Mouse (Mus musculus) embryonic facial prominence, embryonic 10.5 days (tissue): Measurements from ENCODE around the gene Aqp12. TPM values are rescaled to one million over a fixed set of nuclear protein-coding genes. Genes with fewer than 3 reads are reported as not detected.
"Not testable (repeated sequence)": the region's sequence is repeated elsewhere in the genome, so short reads cannot be mapped to it uniquely, and the experiment has no call there.

Experiments
- DNase-seq: peaks from one replicate; pipeline ENCODE4 v3.0.0-alpha.2; 2017; ENCODE audit warnings: low spot score
- H3K27ac ChIP-seq: fragments of 300-500 bp; sonication (generic); replicated peaks from 2 replicates; pipeline ENCODE4 v1.5.1; 2016; ENCODE audit warnings: mild to moderate bottlenecking
- H3K27me3 ChIP-seq: fragments of 300-500 bp; sonication (generic); replicated peaks from 2 replicates; pipeline ENCODE4 v1.6.1; 2016; ENCODE audit warnings: low read depth, mild to moderate bottlenecking; ENCODE audit not compliant: poor library complexity, severe bottlenecking
- H3K36me3 ChIP-seq: fragments of 300-500 bp; sonication (generic); replicated peaks from 2 replicates; pipeline ENCODE4 v1.6.1; 2016; ENCODE audit warnings: mild to moderate bottlenecking, moderate library complexity
- H3K4me1 ChIP-seq: fragments of 300-500 bp; sonication (generic); 2 replicates; pipeline ENCODE4 v1.6.1; 2016
- H3K4me3 ChIP-seq: fragments of 300-500 bp; sonication (generic); 2 replicates; pipeline ENCODE4 v1.5.1; 2016; ENCODE audit warnings: mild to moderate bottlenecking, moderate library complexity
- H3K9me3 ChIP-seq: fragments of 300-500 bp; sonication (generic); 2 replicates; pipeline ENCODE4 v1.6.1; 2016; ENCODE audit warnings: mild to moderate bottlenecking
- WGBS: fragments of 180-500 bp; shearing (Covaris S2); methylation state at CpG from one replicate; pipeline ENCODE4 v1.1.7; 2016; 5-methylcytosine and 5-hydroxymethylcytosine counted together
- polyA plus RNA-seq: library from polyadenylated mRNA; unstranded; fragments of >200 nt; fragmentation: Nextera tagmentation; extraction: Ambion mirVana; gene quantifications from 2 replicates; pipeline ENCODE4 v1.2.1, GENCODE M21; 2016

Aqp12 gene
- not detected in 2 replicates for polyA plus RNA-seq

DNA sequence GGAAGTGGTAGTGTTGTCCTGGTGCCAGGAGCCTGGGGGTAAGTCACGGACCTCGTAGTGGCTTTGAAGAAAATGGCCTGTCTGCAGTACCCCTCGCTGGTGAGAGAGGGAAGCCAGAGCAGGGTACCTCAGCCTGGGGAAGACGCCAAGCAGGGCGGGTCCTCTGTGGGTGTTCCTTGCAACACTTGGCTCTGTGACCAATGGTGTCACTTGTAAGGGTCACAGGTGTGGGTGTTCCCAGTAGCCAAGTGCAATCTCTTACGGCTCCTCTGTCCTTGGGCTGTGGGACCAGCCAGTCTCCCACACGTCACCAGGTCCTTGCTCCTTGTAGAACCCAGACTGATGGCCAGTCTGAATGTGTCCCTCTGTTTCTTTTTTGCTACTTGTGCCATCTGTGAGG, at the start of gene Aqp12:
Gene Aqp12, plus strand, starts transcription at position 274 of the 400 bp plus-strand sequence.
- H3K4me3 ChIP-seq: no peak within 1 kb of the TSS
- no peak within 1 kb of the TSS for H3K27ac ChIP-seq
- H3K4me1 ChIP-seq: no peaks in the 10 kb centered on the region
- peaks cover under 1% of the 10 kb centered on the region; the same call in 1 of the 2 replicates for H3K9me3 ChIP-seq
- 81% methylated on average over 7 of the region's 7 CpGs for WGBS
- no peak for DNase-seq
- no peaks in the 10 kb centered on the region for H3K36me3 ChIP-seq
- H3K27me3 ChIP-seq: no peaks in the 10 kb centered on the region

DNA sequence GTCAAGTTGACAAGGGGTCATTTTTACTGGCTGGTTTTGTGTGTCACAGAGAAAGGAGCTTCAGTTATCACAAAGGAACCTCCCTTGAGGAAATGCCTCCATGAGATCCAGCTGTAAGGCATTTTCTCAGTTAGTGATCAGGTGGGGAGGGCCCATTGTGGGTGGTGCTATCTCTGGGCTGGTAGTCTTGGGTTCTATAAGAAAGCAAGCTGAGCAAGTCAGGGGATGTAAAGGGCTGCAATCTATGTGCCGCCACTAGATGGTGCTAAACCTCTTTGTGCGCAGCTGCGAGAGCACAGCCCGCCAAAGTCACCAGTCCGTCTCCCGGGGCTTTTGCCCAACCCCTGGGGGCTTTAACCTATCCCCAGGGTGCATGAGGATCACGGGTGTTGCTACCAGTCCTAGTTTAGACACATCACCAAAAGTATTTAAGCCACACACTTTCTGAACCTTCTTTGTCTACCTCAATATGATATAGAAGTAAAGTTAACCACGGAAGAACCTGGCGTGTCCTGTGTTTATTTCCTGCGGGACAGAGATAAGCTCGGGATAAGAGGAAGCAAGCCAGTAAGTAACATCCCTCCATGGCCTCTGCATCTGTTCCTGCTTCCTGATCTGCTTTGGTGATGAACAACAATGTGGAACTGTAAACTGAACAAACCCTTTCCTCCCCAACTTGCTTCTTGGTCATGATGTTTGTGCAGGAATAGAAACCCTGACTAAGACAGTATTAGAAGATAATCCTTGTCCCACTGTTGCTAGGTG, 49.4 kb upstream of the Aqp12 start:
- H3K4me1 ChIP-seq, H3K27ac ChIP-seq, H3K27me3 ChIP-seq, DNase-seq, H3K9me3 ChIP-seq, H3K36me3 ChIP-seq: not testable (repeated sequence)
- H3K4me3 ChIP-seq: peak overlapping the region; percentile 44
- 13% methylated on average over 11 of the region's 11 CpGs for WGBS

DNA sequence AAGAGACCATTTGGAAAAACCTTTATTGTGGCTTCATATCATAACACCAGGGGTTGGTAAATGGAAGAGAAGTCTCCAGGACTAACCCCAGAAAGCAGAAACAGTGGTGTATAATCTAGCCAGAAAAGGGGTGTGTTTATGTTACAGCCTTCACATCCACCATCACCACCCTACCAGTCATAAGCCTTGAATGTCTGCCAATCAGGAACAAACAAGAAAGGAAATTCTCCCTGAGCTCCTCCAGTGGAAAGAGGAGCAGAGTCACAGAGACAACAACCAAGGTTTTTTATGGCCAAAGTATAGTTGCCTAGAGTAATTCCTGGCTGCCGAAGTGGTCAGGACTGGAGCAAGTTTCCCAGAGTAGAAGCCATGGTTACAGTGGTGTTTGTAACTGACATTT, 47.1 kb upstream of the Aqp12 start:
- Histone ChIP-seq H3K4me3 (no peak overlapping the region), H3K4me1 (0 out of 2 replicates have a peak, but pooled peaks cover 3% of the 10 kb centered on the region), H3K27ac (no peak overlapping the region), H3K36me3 (no peaks in the 10 kb centered on the region), H3K27me3 (no peaks in the 10 kb centered on the region), H3K9me3 (no peaks in the 10 kb centered on the region)
- DNase-seq: no peak
- 89% methylated on average over 1 of the region's 1 CpGs for WGBS

DNA sequence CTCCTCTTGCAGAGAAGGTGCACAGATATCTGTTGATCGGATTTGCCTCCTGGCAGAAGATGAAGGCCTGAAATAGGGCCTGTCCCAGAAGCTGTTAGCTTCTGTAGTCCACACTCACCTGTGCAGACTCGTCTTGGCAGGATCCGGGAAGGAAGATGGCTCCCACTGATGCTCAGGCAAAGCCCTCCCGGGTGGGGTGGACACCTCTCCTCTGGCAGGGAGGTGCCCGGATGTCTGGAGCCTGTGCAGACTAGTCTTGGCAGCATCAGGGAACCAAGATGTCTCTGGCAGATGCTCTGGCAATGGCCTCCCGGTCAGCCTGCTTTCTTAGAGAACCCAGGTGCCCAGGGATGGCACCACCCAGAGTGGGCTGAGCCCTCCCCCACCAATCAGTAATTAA, 35.3 kb upstream of the Aqp12 start:
- not testable (repeated sequence) for H3K4me3 ChIP-seq
- 85% methylated on average over 6 of the region's 6 CpGs for WGBS

DNA sequence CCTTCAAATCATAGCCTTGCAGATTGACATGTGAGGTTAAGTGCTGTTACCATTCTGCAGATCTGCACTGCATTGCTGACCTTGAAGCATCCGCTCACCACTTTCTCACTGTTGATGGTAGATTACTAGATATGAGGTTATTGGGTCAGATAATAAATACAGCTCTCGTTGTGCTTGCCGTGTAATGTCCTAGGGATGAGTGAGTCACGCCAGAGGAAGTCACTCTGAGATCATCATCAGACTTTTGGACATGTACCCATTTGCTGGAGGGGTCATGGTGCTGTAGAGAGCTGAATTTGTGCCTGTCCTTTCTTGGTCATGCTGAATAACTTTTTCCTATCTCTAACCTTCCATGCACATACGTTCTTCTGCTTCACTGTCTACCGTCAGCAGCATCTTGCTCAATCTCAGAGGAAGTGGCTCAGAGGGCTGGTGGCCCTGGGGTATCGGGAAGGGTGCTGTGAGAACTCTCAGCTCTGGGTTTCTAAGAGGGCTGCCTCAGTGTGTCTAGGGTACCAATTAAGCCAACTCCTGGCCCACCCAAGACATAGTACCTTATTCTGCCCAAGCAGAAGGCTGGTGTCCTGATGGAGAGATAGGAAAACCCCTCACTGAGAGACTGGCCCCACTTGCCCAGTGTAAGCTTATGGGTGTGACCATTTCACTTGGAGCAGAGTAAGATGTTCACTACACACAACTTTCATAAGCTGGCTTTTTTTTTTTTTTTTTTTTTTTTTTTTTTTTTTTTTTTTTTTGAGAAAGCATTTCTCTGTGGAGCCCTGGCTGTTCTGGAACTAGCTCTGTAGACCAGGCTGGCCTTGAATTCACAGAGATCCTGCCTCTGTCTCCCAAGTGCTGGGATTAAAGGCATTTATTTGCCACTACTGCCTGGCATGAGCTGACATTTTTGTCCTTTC, 34.0 kb upstream of the Aqp12 start:
- H3K4me1 ChIP-seq: peaks cover 11% of the 10 kb centered on the region
- H3K36me3 ChIP-seq: no peaks in the 10 kb centered on the region
- no peak for DNase-seq
- WGBS: 89% methylated on average over 7 of the region's 7 CpGs
- no peaks in the 10 kb centered on the region for H3K9me3 ChIP-seq
- peaks cover 3% of the 10 kb centered on the region for H3K27me3 ChIP-seq
- no peak overlapping the region for H3K4me3 ChIP-seq
- H3K27ac ChIP-seq: no peak overlapping the region

More for the DNA sequence above, 35.3 kb upstream of the Aqp12 start:
- not testable (repeated sequence) for H3K36me3 ChIP-seq, H3K27ac ChIP-seq, H3K9me3 ChIP-seq, DNase-seq, H3K4me1 ChIP-seq, H3K27me3 ChIP-seq

DNA sequence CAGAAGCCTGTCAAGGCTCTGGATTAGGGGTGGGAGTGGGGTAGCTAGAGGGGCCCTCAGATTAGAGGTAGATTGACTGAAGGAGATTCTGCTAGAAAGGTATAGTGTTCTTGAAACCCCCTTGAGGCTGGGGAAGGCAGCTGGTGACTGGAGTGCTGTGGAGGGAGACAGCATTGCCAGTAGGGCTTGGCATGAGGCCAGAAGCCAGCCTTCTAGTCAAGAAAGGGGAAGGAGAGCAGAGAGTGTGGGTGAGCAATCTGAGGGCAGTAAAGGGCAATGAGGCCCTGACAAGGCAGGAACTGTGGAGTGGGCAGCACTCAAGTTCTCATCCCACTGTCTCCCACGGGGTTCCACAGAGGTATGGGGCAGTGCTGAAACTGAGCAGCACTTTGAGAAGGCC, 33.3 kb upstream of the Aqp12 start:
- 68% methylated on average over 1 of the region's 1 CpGs for WGBS
- Histone ChIP-seq H3K4me1 (peaks cover 11% of the 10 kb centered on the region), H3K27ac (no peak overlapping the region), H3K27me3 (peaks cover 10% of the 10 kb centered on the region), H3K36me3 (no peaks in the 10 kb centered on the region), H3K9me3 (no peaks in the 10 kb centered on the region), H3K4me3 (no peak overlapping the region)
- no peak for DNase-seq

DNA sequence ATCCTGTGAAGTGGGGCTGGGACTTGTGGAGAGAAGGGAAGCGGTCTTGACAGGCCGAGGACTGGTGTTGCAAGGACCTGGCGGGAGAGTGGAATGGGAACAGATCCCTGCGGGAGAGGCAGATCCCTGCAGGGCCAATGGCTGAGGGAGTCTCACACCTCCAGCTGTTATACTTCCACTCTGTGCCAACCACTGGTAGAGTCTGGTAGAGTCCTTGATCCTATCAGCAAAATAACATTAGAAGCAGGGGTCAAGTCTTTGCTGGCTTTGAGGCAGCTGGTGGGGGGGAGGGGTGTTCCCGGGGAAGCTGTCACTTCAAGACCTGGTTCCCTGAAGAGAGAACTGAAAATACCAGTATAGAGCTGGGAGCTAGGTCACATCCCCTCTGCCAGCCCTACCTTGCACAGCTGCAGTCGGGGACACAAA, 30.0 kb upstream of the Aqp12 start:
- Histone ChIP-seq H3K9me3 (no peaks in the 10 kb centered on the region), H3K27ac (no peak overlapping the region), H3K27me3 (peaks cover 25% of the 10 kb centered on the region), H3K36me3 (no peaks in the 10 kb centered on the region), H3K4me3 (no peak overlapping the region), H3K4me1 (peaks cover 23% of the 10 kb centered on the region)
- 62% methylated on average over 6 of the region's 6 CpGs for WGBS
- DNase-seq: no peak

DNA sequence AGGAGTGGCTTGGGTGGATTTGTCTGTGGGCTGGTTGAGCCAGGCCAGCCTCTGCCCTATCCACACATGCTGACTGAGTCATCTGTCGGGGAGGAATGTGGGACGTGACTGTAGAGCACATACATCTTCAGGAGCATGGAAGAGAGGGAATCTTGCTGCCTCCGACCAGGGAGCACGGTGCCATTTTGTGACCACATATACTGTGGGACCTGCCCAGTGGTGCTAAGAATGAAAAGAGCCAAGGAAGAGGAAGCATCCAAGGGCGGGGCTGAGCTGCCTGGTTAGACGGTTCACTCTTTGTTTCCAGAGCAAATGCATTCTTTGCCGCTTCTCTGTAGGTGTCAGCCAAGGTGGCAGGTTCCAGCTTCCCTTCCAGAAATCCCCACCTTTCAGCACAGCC, 27.5 kb upstream of the Aqp12 start:
- no peak overlapping the region for H3K27ac ChIP-seq
- no peaks in the 10 kb centered on the region for H3K36me3 ChIP-seq
- no peaks in the 10 kb centered on the region for H3K9me3 ChIP-seq
- peaks cover 25% of the 10 kb centered on the region for H3K27me3 ChIP-seq
- no peak overlapping the region for H3K4me3 ChIP-seq
- no peak for DNase-seq
- WGBS: 42% methylated on average over 7 of the region's 7 CpGs
- H3K4me1 ChIP-seq: peaks cover 24% of the 10 kb centered on the region

DNA sequence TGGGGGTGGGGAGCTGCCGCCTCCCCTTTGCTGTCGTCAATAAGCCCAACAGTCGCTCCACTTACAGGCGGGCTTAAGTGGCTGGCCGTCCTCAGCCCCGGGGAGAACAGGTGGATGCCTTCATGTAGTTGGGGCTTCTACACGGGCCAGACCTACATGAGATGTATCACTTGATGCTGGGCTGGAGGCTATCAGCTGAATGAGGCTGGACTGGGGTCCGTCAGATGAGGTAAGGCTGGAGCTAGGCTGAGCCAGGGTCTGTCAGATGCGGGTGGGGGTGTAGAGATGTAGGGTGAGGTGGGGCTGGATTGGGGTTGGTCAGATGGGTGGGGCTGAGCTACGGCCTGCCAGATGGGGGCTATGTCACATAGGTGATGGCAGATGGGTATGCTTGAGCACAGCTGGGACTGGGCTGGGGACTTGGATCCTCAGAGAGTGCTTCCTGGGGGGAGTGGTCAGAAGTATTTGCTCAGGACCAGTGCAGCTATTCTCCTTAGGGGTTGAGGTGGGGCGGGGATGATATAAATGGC, 27.0 kb upstream of the Aqp12 start:
- WGBS: 32% methylated on average over 11 of the region's 11 CpGs
- H3K36me3 ChIP-seq: no peaks in the 10 kb centered on the region
- H3K4me3 ChIP-seq: no peak overlapping the region
- DNase-seq: peak; percentile 17
- no peak overlapping the region for H3K27ac ChIP-seq
- H3K27me3 ChIP-seq: peaks cover 25% of the 10 kb centered on the region
- H3K9me3 ChIP-seq: no peaks in the 10 kb centered on the region
- peaks cover 24% of the 10 kb centered on the region for H3K4me1 ChIP-seq

DNA sequence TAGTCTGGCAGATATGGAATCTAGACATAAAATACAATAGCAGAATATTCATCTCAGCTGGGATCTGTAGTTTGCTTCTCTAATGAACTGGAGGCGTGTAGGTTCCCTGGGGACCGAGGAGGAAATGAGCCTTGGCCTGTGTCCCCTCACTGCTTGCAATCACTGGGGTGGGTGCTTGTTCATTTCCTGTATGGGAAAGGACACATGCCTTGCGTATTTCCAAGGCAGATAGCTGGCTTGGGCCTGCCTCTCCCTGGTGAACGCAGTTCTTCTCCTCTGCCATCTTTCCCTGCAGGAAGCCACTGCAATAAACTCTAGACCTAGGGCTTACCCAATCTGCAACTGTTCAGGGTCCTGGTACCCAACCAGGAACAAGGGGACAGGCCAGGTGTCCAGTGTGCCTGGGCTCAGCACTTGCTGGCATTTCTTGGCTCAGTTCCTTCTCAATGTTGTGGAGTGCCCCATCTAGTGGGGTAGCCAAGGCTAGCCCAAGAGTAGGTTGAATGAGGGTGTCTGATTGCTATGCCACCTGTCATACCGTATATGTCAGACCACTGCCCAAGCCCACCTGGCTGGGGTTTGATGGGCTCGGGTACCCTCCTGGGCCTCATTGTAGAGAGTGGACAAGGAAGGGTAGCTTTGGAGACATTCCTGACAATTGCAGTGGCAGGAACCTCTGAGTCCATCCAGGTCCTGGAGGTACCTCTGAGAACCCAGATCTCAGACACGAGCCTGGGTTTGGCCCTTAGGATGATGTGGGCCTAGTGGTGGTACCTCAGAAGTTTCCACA, 24.9 kb upstream of the Aqp12 start:
- Histone ChIP-seq H3K36me3 (no peaks in the 10 kb centered on the region), H3K27ac (no peak overlapping the region), H3K27me3 (peaks cover 25% of the 10 kb centered on the region), H3K4me3 (no peak overlapping the region), H3K9me3 (no peaks in the 10 kb centered on the region), H3K4me1 (peaks cover 19% of the 10 kb centered on the region)
- 81% methylated on average over 7 of the region's 7 CpGs for WGBS
- DNase-seq: no peak

DNA sequence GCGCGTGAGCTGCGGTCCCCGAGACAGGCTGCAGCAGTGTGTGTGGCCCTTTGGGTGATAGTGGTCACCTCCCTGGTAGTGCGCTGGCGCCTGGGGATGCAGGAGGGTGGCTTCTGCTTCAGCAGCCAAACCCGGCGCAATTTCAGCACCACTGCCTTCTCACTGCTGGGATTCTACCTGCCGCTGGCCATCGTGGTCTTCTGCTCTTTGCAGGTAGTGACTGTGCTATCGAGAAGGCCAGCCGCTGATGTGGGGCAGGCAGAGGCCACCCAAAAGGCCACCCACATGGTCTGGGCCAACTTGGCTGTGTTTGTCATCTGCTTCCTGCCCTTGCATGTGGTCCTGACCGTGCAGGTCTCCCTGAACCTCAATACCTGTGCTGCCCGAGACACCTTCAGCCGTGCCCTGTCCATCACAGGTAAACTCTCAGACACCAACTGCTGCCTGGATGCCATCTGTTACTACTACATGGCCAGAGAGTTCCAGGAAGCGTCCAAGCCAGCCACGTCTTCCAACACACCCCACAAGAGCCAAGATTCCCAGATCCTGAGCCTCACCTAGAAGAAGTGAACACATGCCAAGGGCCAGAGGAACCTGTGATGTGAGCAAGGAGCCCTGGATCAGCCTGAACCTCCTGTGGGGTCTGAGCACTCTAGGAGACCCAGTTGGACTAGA, 23.1 kb upstream of the Aqp12 start:
- DNase-seq: no peak
- 92% methylated on average over 17 of the region's 17 CpGs for WGBS

More for the DNA sequence above, 23.1 kb upstream of the Aqp12 start:
- Histone ChIP-seq H3K36me3 (no peaks in the 10 kb centered on the region), H3K9me3 (no peaks in the 10 kb centered on the region), H3K4me3 (no peak overlapping the region), H3K27ac (no peak overlapping the region), H3K4me1 (peaks cover 13% of the 10 kb centered on the region), H3K27me3 (peaks cover 14% of the 10 kb centered on the region)
